Comparison of ENCODE assay signal across 8 mouse cellular contexts in the genomic region with DNA sequence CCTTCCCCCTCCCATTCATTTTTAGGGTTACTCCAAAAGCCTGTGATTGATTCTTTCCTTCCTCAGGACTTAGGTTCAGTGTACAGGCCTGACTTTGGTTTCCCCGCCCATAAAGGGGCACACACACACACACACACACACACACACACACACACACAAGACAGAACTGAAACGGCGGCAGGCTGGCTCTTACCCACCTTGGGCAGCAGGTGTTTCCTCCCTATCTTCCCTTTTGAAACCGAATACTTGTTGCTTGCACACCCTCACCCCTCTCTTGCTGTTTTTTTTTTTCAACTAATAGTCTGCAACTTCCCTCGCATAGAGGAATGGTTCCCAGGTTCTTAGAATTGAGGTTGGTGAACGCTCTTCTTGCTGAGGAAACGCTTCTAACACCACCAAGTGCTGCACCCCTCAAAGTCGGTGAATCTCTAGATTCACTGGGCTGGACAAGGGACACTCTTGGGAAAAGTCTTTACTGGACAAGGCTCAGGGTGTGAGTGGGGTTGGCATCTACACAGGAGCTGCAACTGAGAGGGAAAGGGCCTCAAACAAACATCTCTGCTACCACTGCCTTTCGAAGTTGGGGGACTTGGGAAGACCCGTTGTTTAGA. TPM values are rescaled to one million over a fixed set of nuclear protein-coding genes. Genes with fewer than 3 reads are reported as not detected.
DNase-seq lines count a peak whose midpoint lies in the region; ATAC-seq and TF ChIP-seq lines count a peak whose summit lies in the region.

No protein-coding gene starts in this region.

- H3K36me3 ChIP-seq in G1E (replicated peaks), result peaks cover 42% of the 10 kb centered on the region
- peaks cover 29% of the 10 kb centered on the region for H3K36me3 ChIP-seq in heart, embryonic 14.5 days (ENCODE audit: control insufficient read depth, insufficient read depth, low read length)
- H3K36me3 ChIP-seq in limb, embryonic 11.5 days (ENCODE audit: control insufficient read depth, insufficient read depth, low read length), result no peaks in the 10 kb centered on the region
- peaks cover 2% of the 10 kb centered on the region; the same call in 1 of the 2 replicates for H3K36me3 ChIP-seq in midbrain, embryonic 16.5 days (ENCODE audit: control insufficient read depth, insufficient read depth, low read length)

- peak overlapping the region; percentile 91 for H3K9ac ChIP-seq in heart, embryonic 14.5 days (ENCODE audit: low read length)
- peak overlapping the region; percentile 93 for H3K9ac ChIP-seq in limb, embryonic 11.5 days (ENCODE audit: low read length)
- peak overlapping the region; percentile 82 for H3K9ac ChIP-seq in midbrain, embryonic 16.5 days (ENCODE audit: low read depth, low read length)

- H3K27me3 ChIP-seq in G1E (ENCODE audit: insufficient read depth, low read length), result no peaks in the 10 kb centered on the region
- no peaks in the 10 kb centered on the region for H3K27me3 ChIP-seq in heart, embryonic 14.5 days (ENCODE audit: control insufficient read depth, insufficient read depth, low read length)
- no peaks in the 10 kb centered on the region for H3K27me3 ChIP-seq in limb, embryonic 11.5 days (ENCODE audit: control insufficient read depth, insufficient read depth, low read length)
- H3K27me3 ChIP-seq in midbrain, embryonic 16.5 days (ENCODE audit: control insufficient read depth, insufficient read depth, low read depth, low read length), result no peaks in the 10 kb centered on the region

- intact Hi-C loops in gastrocnemius, postnatal 14 days (cut with DNase I; ENCODE audit: low total_unique reads), result loop anchor here (5.0 kb wide), 1 partner anchor 48 kb away; the partner anchor contains the start of gene Zfp62

- peak overlapping the region; percentile 80 for H3K4me3 ChIP-seq in G1E (ENCODE audit: low read depth, low read length)
- H3K4me3 ChIP-seq in heart, embryonic 14.5 days (ENCODE audit: control insufficient read depth in 1 of 2, insufficient read depth in 1 of 2, low read depth in 1 of 2, low read length in 2 of 2), result peak overlapping the region; percentile 80 to 81
- peak overlapping the region; percentile 77 for H3K4me3 ChIP-seq in limb, embryonic 11.5 days (ENCODE audit: low read depth, low read length)
- peak overlapping the region; percentile 60 for H3K4me3 ChIP-seq in midbrain, embryonic 16.5 days (ENCODE audit: low read depth, low read length)

- peak; percentile 93 for DNase-seq in A20 (ENCODE audit: low read depth, low spot score)
- DNase-seq in G1E (ENCODE audit: low spot score), result no peak
- no peak for DNase-seq in limb, embryonic 11.5 days (ENCODE audit: low spot score)
- peak; percentile 75 to 82 for DNase-seq in thymus, postnatal 36 days
- no peak for DNase-seq in gastrocnemius, postnatal 14 days
- no peak for DNase-seq in ovary, adult 18-20 months (ENCODE audit: low spot score)

- no peak for TF ChIP-seq CTCF in G1E (IDR thresholded peaks at IDR 0.05; ENCODE audit: low read depth, low read length)

- ATAC-seq in G1E (ENCODE audit: extremely low read depth, insufficient number of reproducible peaks, low FRiP score, poor library complexity, severe bottlenecking), result no peak
- no peak for ATAC-seq in heart, embryonic 14.5 days (ENCODE audit: insufficient number of reproducible peaks, insufficient read depth, low FRiP score, low read depth)
- 0 out of 2 replicates have a peak, but pooled peaks have one; percentile 19 for ATAC-seq in limb, embryonic 11.5 days (ENCODE audit: insufficient number of reproducible peaks, low FRiP score, low TSS enrichment, low read depth)
- ATAC-seq in midbrain, embryonic 16.5 days, result no peak

- no peaks in the 10 kb centered on the region for H3K9me3 ChIP-seq in G1E (replicated peaks)
- H3K9me3 ChIP-seq in heart, embryonic 14.5 days (ENCODE audit: control insufficient read depth, low read length), result no peaks in the 10 kb centered on the region
- no peaks in the 10 kb centered on the region for H3K9me3 ChIP-seq in limb, embryonic 11.5 days (ENCODE audit: control insufficient read depth, low read length)
- H3K9me3 ChIP-seq in midbrain, embryonic 16.5 days (replicated peaks; ENCODE audit: control insufficient read depth, low read length, poor library complexity, severe bottlenecking), result no peaks in the 10 kb centered on the region

- peak overlapping the region; percentile 87 for H3K4me2 ChIP-seq in heart, embryonic 14.5 days (ENCODE audit: low read length)
- peak overlapping the region; percentile 75 for H3K4me2 ChIP-seq in limb, embryonic 11.5 days (ENCODE audit: low read depth, severe bottlenecking)
- H3K4me2 ChIP-seq in midbrain, embryonic 16.5 days (ENCODE audit: low read length), result peak overlapping the region; percentile 95

- peaks cover 92% of the 10 kb centered on the region for H3K4me1 ChIP-seq in G1E (ENCODE audit: insufficient read depth, low read depth, low read length)
- H3K4me1 ChIP-seq in heart, embryonic 14.5 days (ENCODE audit: control insufficient read depth in 2 of 2, insufficient read depth in 2 of 2, low read length in 2 of 2), result peaks cover 23 to 45% of the 10 kb centered on the region in 2 experiments
- H3K4me1 ChIP-seq in limb, embryonic 11.5 days (ENCODE audit: control insufficient read depth, insufficient read depth, low read length), result peaks cover 11% of the 10 kb centered on the region; the same call in 1 of the 2 replicates
- H3K4me1 ChIP-seq in midbrain, embryonic 16.5 days (ENCODE audit: control insufficient read depth, insufficient read depth, low read length), result peaks cover 34% of the 10 kb centered on the region

- peak overlapping the region; percentile 90 to 92 for H3K27ac ChIP-seq in heart, embryonic 14.5 days (replicated peaks in 1 of 2; ENCODE audit: control insufficient read depth in 1 of 2, insufficient read depth in 1 of 2, low read depth in 2 of 2, low read length in 2 of 2)
- H3K27ac ChIP-seq in limb, embryonic 11.5 days (replicated peaks; ENCODE audit: low read depth, low read length), result peak overlapping the region; percentile 83; the same call in 1 of the 2 replicates
- 0 out of 2 replicates have a peak overlapping the region, but pooled peaks have one; percentile 60 for H3K27ac ChIP-seq in midbrain, embryonic 16.5 days (ENCODE audit: low read length)

- WGBS in heart, embryonic 14.5 days, result 26% methylated on average over 10 of the region's 10 CpGs
- 26% methylated on average over 10 of the region's 10 CpGs for WGBS in limb, embryonic 11.5 days
- 35% methylated on average over 10 of the region's 10 CpGs for WGBS in midbrain, embryonic 16.5 days

RNA-seq across cellular contexts. Expression of gene Mgat1, which starts 5.9 kb away (rescaled TPM):
- 18.2 and 20.0 TPM in 2 replicates for total RNA-seq in G1E (2014; fragmentation: Nextera tagmentation)
- total RNA-seq in G1E (2017), result 26.1 and 28.9 TPM in 2 replicates
- 34.8 and 36.9 TPM in 2 replicates for polyA plus RNA-seq in G1E (2012)
- 38.3 and 43.5 TPM in 2 replicates for polyA plus RNA-seq in heart, embryonic 14.5 days (2014; fragmentation: Nextera tagmentation; extraction: Ambion mirVana)
- polyA plus RNA-seq in limb, embryonic 11.5 days (2014; fragmentation: Nextera tagmentation; extraction: Ambion mirVana), result 33.8 and 41.1 TPM in 2 replicates
- 33.5 and 34.3 TPM in 2 replicates for polyA plus RNA-seq in midbrain, embryonic 16.5 days (2015; fragmentation: Nextera tagmentation; extraction: Ambion mirVana)
- 10 to 100 TPM; 35.7 to 39.5 TPM for total RNA-seq in gastrocnemius, postnatal 14 days (2021)

RNA-seq across cellular contexts. Expression of gene Olfr1393, which starts 28.2 kb away (rescaled TPM):
- total RNA-seq in G1E (2014; fragmentation: Nextera tagmentation), result not detected in 2 replicates
- 0.35 and 0.55 TPM in 2 replicates for total RNA-seq in G1E (2017)
- polyA plus RNA-seq in G1E (2012), result not detected in 2 replicates
- 0.18 and 0.35 TPM in 2 replicates for polyA plus RNA-seq in heart, embryonic 14.5 days (2014; fragmentation: Nextera tagmentation; extraction: Ambion mirVana)
- polyA plus RNA-seq in limb, embryonic 11.5 days (2014; fragmentation: Nextera tagmentation; extraction: Ambion mirVana), result 0.06 TPM in 1 of 2 replicates, not detected in the other
- not detected in 2 replicates for polyA plus RNA-seq in midbrain, embryonic 16.5 days (2015; fragmentation: Nextera tagmentation; extraction: Ambion mirVana)
- under 1 TPM in 1 of 2 experiments, not detected in 1; 0.23 TPM for total RNA-seq in gastrocnemius, postnatal 14 days (2021)

RNA-seq across cellular contexts. Expression of gene Olfr1392, which starts 35.2 kb away (rescaled TPM):
- total RNA-seq in G1E (2014; fragmentation: Nextera tagmentation), result 0.44 TPM in 1 of 2 replicates, not detected in the other
- total RNA-seq in G1E (2017), result 0.11 and 0.12 TPM in 2 replicates
- not detected in 2 replicates for polyA plus RNA-seq in G1E (2012)
- polyA plus RNA-seq in heart, embryonic 14.5 days (2014; fragmentation: Nextera tagmentation; extraction: Ambion mirVana), result not detected in 2 replicates
- not detected in 2 replicates for polyA plus RNA-seq in limb, embryonic 11.5 days (2014; fragmentation: Nextera tagmentation; extraction: Ambion mirVana)
- not detected in 2 replicates for polyA plus RNA-seq in midbrain, embryonic 16.5 days (2015; fragmentation: Nextera tagmentation; extraction: Ambion mirVana)
- total RNA-seq in gastrocnemius, postnatal 14 days (2021), result not detected

RNA-seq across cellular contexts. Expression of gene Zfp62, which starts 46.8 kb away (rescaled TPM):
- total RNA-seq in G1E (2014; fragmentation: Nextera tagmentation) (143 and 160 TPM in 2 replicates), G1E (2017) (72.7 and 78.2 TPM in 2 replicates)
- 6.5 and 13.3 TPM in 2 replicates for polyA plus RNA-seq in G1E (2012)
- polyA plus RNA-seq in heart, embryonic 14.5 days (2014; fragmentation: Nextera tagmentation; extraction: Ambion mirVana), result 30.3 and 32.2 TPM in 2 replicates
- 54.1 and 58.0 TPM in 2 replicates for polyA plus RNA-seq in limb, embryonic 11.5 days (2014; fragmentation: Nextera tagmentation; extraction: Ambion mirVana)
- polyA plus RNA-seq in midbrain, embryonic 16.5 days (2015; fragmentation: Nextera tagmentation; extraction: Ambion mirVana), result 38.6 and 43.4 TPM in 2 replicates
- total RNA-seq in gastrocnemius, postnatal 14 days (2021), result 10 to 100 TPM; 16.5 to 18.1 TPM

RNA-seq across cellular contexts. Expression of gene Olfr10, which starts 54.6 kb away (rescaled TPM):
- total RNA-seq in G1E (2014; fragmentation: Nextera tagmentation) (not detected in 2 replicates), G1E (2017) (0.11 TPM in 1 of 2 replicates, not detected in the other)
- polyA plus RNA-seq in G1E (2012), result not detected in 2 replicates
- not detected in 2 replicates for polyA plus RNA-seq in heart, embryonic 14.5 days (2014; fragmentation: Nextera tagmentation; extraction: Ambion mirVana)
- not detected in 2 replicates for polyA plus RNA-seq in limb, embryonic 11.5 days (2014; fragmentation: Nextera tagmentation; extraction: Ambion mirVana)
- polyA plus RNA-seq in midbrain, embryonic 16.5 days (2015; fragmentation: Nextera tagmentation; extraction: Ambion mirVana), result not detected in 2 replicates
- total RNA-seq in gastrocnemius, postnatal 14 days (2021), result not detected

Comparison
In these comparisons a context has a peak if more than half of its experiments do, and no peak if none do; other contexts are left out.
1. DNase-seq: peak in A20 (single experiment) and thymus, postnatal 36 days (2 of 2); none in G1E (single experiment), limb, embryonic 11.5 days (single experiment), gastrocnemius, postnatal 14 days (single experiment) and ovary, adult 18-20 months (single experiment).
2. Peak in every context shown above with its lines, with median percentiles within 50 percentile points of each other: H3K4me3 ChIP-seq, H3K27ac ChIP-seq, H3K4me2 ChIP-seq and H3K9ac ChIP-seq.